Mouse (Mus musculus): ENCODE measurements around the gene Rprml.

DNA sequence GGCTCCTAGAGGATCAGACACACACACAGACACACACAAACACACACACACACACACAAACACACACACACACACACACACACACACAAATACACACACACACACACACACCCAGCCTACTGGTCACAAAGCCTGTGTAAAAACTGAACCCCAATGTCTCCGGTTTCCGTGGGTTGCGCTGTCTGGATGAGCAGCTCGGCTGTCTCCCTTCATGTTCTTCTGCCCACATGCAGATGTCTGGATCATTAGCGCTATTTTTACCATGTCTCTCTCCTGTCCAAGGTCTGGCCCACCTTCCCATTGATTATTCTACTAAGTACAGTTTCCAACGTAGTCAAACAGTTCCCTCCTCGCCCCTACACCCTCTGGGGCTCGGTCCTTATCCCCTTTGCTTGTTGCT, 13.7 kb downstream of the Rprml start:
- TF ChIP-seq CTCF (IDR thresholded peaks at IDR 0.05; ENCODE audit: low read depth, low read length), result no peak
- TF ChIP-seq POLR2A (IDR thresholded peaks at IDR 0.05; ENCODE audit: borderline replicate concordance, low read depth, low read length), result no peak
